Mouse (Mus musculus) lung, adult 2 months (tissue): ENCODE results near the gene Orai1.

Experiments used
- CTCF ChIP-seq: fragments of 200-500 bp; IDR thresholded peaks from 2 replicates; pipeline ENCODE4 v1.5.1; 2011; ENCODE audit warnings: mild to moderate bottlenecking, low read length, control low read depth; ENCODE audit not compliant: insufficient read depth
- POLR2A ChIP-seq: fragments of 200-500 bp; IDR thresholded peaks from 2 replicates; pipeline ENCODE4 v1.6.1; 2011; ENCODE audit warnings: low read depth, mild to moderate bottlenecking, control low read depth, low read length, borderline replicate concordance; ENCODE audit errors: extremely low read depth

DNA sequence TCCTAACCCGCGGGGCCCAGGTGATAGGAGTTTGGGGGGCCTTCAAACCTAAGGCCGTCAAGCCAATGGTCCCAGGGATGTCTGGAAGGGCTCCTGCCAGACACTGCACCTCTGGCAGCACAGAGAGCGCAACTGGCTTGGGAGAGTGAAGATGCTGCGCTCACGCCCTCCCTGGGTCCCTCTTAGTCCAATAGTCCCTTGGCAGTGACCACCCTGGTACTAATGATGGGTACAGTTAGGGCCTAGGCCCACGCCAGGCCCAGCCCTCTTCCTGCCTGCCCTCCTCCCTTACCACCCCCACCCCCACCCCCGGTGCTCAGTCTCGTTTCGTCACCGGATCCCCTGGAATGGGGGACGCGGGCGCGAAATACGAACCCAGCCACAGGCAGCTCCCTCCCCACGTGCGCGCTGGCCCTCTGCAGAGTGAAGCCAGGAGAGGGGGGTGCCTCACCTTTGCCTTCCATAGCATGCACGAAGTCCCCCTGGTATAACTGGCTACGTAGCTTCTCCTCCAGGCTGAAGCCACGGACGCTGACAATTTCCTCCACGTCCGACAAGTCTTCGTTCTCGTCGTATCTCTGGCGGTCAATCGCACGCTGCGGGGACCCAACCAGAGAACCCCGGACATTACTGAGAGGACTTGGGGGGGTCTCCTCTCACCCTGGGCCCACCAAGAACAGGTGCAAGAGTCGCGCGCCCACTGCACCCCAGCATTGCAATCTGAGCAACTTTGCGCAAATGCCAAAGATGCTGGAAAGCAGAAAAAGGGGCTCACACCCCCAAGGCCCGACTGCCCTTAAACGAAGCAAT, 27.5 kb upstream of the Orai1 start:
- TF ChIP-seq CTCF (no peak), POLR2A (no peak)
